Mouse (Mus musculus): ENCODE results near the gene Fsip1. TPM values are rescaled to one million over a fixed set of nuclear protein-coding genes. Genes with fewer than 3 reads are reported as not detected.

Fsip1 gene
- total and polyA plus RNA-seq, 2 experiments from 2014 or later, result 1.2 to 6.1 TPM

DNA sequence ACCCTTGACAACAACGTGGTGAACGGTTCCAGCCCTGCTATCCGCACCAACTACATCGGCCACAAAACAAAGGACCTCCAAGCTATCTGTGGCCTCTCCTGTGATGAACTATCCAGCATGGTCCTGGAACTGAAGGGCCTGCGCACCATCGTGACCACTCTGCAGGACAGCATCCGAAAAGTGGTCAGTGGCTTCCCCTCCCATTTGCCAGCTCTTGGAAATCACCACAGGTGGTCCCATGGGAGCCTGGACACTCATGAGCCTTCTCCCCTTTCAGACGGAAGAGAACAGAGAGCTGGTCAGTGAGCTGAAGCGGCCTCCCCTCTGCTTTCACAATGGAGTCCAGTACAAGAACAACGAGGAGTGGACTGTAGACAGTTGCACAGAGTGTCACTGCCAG lies 142.1 kb downstream of the Fsip1 start:
- DNase-seq (ENCODE audit: low spot score) (no peak), ATAC-seq (ENCODE audit: low FRiP score) (no peak)
- Histone ChIP-seq H3K27me3 (ENCODE audit: insufficient read depth, low read length) (no peaks in the 10 kb centered on the region), H3K9me3 (ENCODE audit: low read length) (no peaks in the 10 kb centered on the region), H3K4me3 (ENCODE audit: low read depth, low read length) (no peak overlapping the region), H3K27ac (ENCODE audit: low read depth, low read length) (no peak overlapping the region), H3K36me3 (ENCODE audit: insufficient read depth, low read length) (no peaks in the 10 kb centered on the region), H3K4me1 (ENCODE audit: insufficient read depth, low read length) (peaks cover 11% of the 10 kb centered on the region; the same call in 1 of the 2 replicates), H3K4me2 (ENCODE audit: low read depth, low read length, poor library complexity, severe bottlenecking) (no peak overlapping the region), H3K9ac (replicated peaks; ENCODE audit: low read length, poor library complexity, severe bottlenecking) (no peak overlapping the region)
- WGBS, result 65% methylated on average over 10 of the region's 10 CpGs
- TF ChIP-seq CTCF (IDR thresholded peaks at IDR 0.05), result no peak

DNA sequence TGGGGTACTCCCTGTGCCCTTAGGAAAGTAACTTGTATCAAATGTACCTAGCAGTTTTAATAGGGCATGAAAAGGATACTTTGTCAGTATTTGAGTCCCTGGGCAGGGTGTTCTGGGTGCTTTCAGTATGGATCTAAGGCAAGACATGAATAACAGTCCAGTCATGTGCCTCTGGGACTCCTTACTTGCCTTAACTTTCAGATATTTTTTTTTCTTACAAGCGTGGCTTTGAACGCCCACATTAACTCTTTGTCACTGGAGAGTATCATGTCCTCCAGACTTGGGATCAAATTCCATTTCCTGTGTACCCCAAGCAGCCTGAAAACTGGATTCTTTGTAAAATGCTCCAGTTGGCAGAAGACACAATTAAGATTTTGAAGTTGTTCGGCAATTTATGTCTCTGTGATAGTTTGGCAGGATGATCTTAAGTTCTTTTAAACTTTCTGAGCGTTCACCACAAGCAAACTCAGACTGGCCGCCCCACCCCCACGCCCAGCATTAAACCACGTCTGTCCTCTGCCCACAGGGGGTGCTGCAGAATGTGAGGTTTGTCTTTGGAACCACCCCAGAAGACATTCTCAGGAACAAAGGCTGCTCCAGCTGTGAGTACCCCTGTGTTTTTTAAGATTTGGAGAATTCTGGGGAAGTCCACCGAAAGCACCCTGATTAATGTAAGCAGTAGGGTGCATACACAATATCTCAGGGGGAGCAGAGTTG lies 142.8 kb downstream of the Fsip1 start:
- no peak for DNase-seq (ENCODE audit: low spot score)

DNA sequence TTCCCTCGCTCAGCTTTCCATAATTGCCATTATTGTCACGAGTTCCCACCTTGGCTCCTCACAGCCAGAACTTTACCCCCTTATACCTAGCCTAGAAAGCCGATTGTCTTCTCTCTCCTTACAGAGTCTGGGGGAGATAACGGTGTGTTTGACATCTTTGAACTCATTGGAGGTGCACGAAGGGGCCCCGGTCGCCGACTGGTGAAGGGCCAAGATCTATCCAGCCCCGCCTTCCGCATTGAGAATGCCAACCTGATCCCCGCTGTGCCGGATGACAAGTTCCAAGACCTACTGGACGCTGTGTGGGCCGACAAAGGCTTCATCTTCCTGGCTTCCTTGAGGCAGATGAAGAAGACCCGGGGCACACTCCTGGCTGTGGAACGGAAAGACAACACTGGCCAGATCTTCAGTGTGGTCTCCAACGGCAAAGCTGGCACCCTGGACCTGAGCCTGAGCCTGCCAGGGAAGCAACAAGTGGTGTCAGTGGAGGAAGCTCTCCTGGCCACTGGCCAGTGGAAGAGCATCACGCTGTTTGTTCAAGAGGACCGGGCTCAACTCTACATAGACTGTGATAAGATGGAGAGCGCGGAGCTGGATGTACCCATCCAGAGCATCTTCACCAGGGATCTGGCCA lies 143.8 kb downstream of the Fsip1 start:
- Histone ChIP-seq H3K36me3 (ENCODE audit: insufficient read depth, low read length) (no peaks in the 10 kb centered on the region), H3K4me3 (ENCODE audit: low read depth, low read length) (peak overlapping the region; percentile 12), H3K4me1 (ENCODE audit: insufficient read depth, low read length) (peaks cover 11% of the 10 kb centered on the region; the same call in 1 of the 2 replicates), H3K9me3 (ENCODE audit: low read length) (no peaks in the 10 kb centered on the region), H3K27ac (ENCODE audit: low read depth, low read length) (no peak overlapping the region), H3K9ac (replicated peaks; ENCODE audit: low read length, poor library complexity, severe bottlenecking) (no peak overlapping the region), H3K4me2 (ENCODE audit: low read depth, low read length, poor library complexity, severe bottlenecking) (peak overlapping the region; percentile 96), H3K27me3 (ENCODE audit: insufficient read depth, low read length) (no peaks in the 10 kb centered on the region)
- DNase-seq (ENCODE audit: low spot score), result peak; percentile 40
- TF ChIP-seq CTCF (IDR thresholded peaks at IDR 0.05), result no peak
- ATAC-seq (ENCODE audit: low FRiP score), result no peak
- 48% methylated on average over 21 of the region's 21 CpGs for WGBS

More for the DNA sequence above, 142.8 kb downstream of the Fsip1 start:
- Histone ChIP-seq H3K9ac (replicated peaks; ENCODE audit: low read length, poor library complexity, severe bottlenecking) (no peak overlapping the region), H3K36me3 (ENCODE audit: insufficient read depth, low read length) (no peaks in the 10 kb centered on the region), H3K4me3 (ENCODE audit: low read depth, low read length) (no peak overlapping the region), H3K27ac (ENCODE audit: low read depth, low read length) (no peak overlapping the region), H3K4me1 (ENCODE audit: insufficient read depth, low read length) (peaks cover 11% of the 10 kb centered on the region; the same call in 1 of the 2 replicates), H3K4me2 (ENCODE audit: low read depth, low read length, poor library complexity, severe bottlenecking) (0 out of 2 replicates have a peak overlapping the region, but pooled peaks have one; percentile 96), H3K27me3 (ENCODE audit: insufficient read depth, low read length) (no peaks in the 10 kb centered on the region), H3K9me3 (ENCODE audit: low read length) (no peaks in the 10 kb centered on the region)
- 46% methylated on average over 8 of the region's 8 CpGs for WGBS
- no peak for ATAC-seq (ENCODE audit: low FRiP score)
- TF ChIP-seq CTCF (IDR thresholded peaks at IDR 0.05), result peak; percentile 33

DNA sequence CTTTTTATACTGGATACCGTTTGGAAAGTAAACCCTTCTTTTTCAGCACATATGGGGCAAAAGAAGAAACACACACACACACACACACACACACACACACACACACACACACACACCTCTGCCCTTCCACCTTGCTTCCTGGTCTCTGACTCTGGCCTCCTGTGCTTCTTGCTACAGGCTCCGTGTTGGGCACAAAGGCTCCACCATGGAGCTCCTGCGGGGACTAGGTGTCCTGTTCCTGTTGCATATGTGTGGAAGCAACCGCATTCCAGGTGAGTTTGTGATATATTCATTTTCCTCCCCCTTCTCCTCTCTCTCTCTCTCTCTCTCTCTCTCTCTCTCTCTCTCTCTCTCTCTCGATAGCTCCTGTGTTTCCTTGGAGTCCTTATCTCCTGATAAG lies 144.3 kb downstream of the Fsip1 start:
- H3K9me3 ChIP-seq (ENCODE audit: low read length), result no peaks in the 10 kb centered on the region
- H3K9ac ChIP-seq (replicated peaks; ENCODE audit: low read length, poor library complexity, severe bottlenecking), result no peak overlapping the region
- H3K27me3 ChIP-seq (ENCODE audit: insufficient read depth, low read length), result no peaks in the 10 kb centered on the region
- no peak overlapping the region for H3K27ac ChIP-seq (ENCODE audit: low read depth, low read length)
- H3K36me3 ChIP-seq (ENCODE audit: insufficient read depth, low read length), result no peaks in the 10 kb centered on the region
- 21% methylated on average over 5 of the region's 5 CpGs for WGBS
- DNase-seq (ENCODE audit: low spot score) (no peak), ATAC-seq (ENCODE audit: low FRiP score) (no peak)
- H3K4me1 ChIP-seq (ENCODE audit: insufficient read depth, low read length), result peaks cover 11% of the 10 kb centered on the region; the same call in 1 of the 2 replicates
- peak overlapping the region; percentile 52; the same call in 1 of the 2 replicates for H3K4me3 ChIP-seq (ENCODE audit: low read depth, low read length)
- no peak for TF ChIP-seq CTCF (IDR thresholded peaks at IDR 0.05)
- H3K4me2 ChIP-seq (ENCODE audit: low read depth, low read length, poor library complexity, severe bottlenecking), result peak overlapping the region; percentile 96

DNA sequence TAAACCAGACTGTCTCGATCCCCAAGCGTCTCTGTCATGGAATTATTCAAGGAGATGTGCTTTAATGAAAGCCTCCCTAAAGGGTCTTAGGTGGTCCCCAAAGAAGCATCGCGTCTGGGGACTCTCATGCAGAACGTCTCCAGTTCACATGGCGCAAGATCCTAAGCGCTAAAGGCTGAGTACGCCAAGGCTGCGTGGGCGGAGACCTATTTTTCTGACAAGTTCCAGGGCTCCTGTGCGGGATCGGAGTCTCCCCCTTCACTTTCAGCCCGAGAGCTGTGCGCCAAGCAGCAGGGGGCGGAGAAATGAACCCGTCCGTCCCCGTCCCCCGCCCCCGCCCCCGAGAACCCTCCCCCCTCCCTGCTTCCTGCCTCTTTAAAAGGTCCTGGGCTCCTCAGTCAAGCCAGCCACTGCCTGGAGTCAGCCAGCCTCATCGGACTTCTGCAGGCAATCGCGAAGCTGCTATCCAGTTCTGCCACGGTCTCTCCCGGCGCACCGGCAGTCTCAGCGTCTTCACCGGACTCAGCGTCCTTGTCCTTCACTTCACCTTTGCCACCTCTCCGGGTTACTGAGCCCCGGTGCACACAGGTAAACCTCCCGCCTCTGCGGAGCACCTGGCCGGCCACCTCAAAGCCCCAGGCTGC lies 145.2 kb downstream of the Fsip1 start, which contains the start of gene Thbs1:
TSS of gene Thbs1 (plus strand) at position 389 of the 644 bp plus-strand sequence.
- peak; percentile 67 for DNase-seq (ENCODE audit: low spot score)
- Histone ChIP-seq H3K4me3 (ENCODE audit: low read depth, low read length) (peak within 1 kb of the TSS; percentile 52), H3K9me3 (ENCODE audit: low read length) (no peaks in the 10 kb centered on the region), H3K4me2 (ENCODE audit: low read depth, low read length, poor library complexity, severe bottlenecking) (peak within 1 kb of the TSS; percentile 96), H3K36me3 (ENCODE audit: insufficient read depth, low read length) (no peaks in the 10 kb centered on the region), H3K4me1 (ENCODE audit: insufficient read depth, low read length) (peaks cover 11% of the 10 kb centered on the region; the same call in 1 of the 2 replicates), H3K27ac (ENCODE audit: low read depth, low read length) (no peak within 1 kb of the TSS), H3K9ac (replicated peaks; ENCODE audit: low read length, poor library complexity, severe bottlenecking) (peak within 1 kb of the TSS; percentile 52), H3K27me3 (ENCODE audit: insufficient read depth, low read length) (no peaks in the 10 kb centered on the region)
- ATAC-seq (ENCODE audit: low FRiP score), result peak; percentile 59; the same call in 1 of the 2 replicates
- TF ChIP-seq CTCF (IDR thresholded peaks at IDR 0.05), result no peak
- under 1% methylated on average over 36 of the region's 36 CpGs for WGBS
